Mouse (Mus musculus): ENCODE measurements around the gene Ankrd33b. TPM values are rescaled to one million over a fixed set of nuclear protein-coding genes. Genes with fewer than 3 reads are reported as not detected.

The Ankrd33b gene
- total RNA-seq, 2 experiments from 2014 or later: 1.2 TPM

Other genes with a start within 250 kb of the Ankrd33b start
- 10 to 100 TPM; 83.5 to 88.7 TPM for gene Dap, start 143.4 kb downstream of the Ankrd33b start, total RNA-seq (2021)
- 1 to 10 TPM; 2.5 to 3.7 TPM for gene Ropn1l, start 86.0 kb upstream of the Ankrd33b start, total RNA-seq (2021)
- 100 to 1,000 TPM; 132 to 160 TPM for gene March6, start 163.3 kb upstream of the Ankrd33b start, total RNA-seq (2021)
- gene Cmbl, start 197.7 kb upstream of the Ankrd33b start, total RNA-seq (2021): 100 to 1,000 TPM; 117 to 206 TPM
- 100 to 1,000 TPM; 318 to 346 TPM for gene Cct5, start 234.1 kb upstream of the Ankrd33b start, total RNA-seq (2021)
- gene Fam173b, start 234.1 kb upstream of the Ankrd33b start, total RNA-seq (2021): 10 to 100 TPM; 22.4 to 25.2 TPM

Data from adrenal gland, postnatal 36 days (tissue).